ENCODE assay signal across 17 mouse cellular contexts in the genomic region with DNA sequence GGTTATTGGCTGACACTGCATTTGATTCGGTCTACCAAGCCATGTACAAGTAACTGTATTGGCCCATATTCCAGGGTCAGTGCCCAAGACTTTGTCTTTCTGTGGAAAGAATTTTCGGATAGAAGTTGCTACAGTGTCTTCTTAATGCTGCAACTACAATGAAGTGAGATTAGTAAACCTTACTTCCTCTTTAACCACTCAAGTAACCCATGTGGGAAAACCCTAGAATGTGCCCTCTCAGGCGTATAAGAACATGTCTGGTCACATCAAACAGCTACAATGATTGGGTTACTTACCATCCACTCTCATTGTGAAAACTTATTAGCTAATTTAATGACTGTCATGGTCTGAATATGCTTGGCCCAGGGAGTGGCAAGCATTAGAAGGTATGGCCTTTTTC.
"Had no signal": no experiment of that assay in that cellular context is flagged by ENCODE, and none has a peak within 500 bp of the region (broad histone marks: within the 10 kb centered on the region; RNA-seq: fewer than 3 reads in every experiment).

No protein-coding gene starts in this region.

- H3K4me1 ChIP-seq: limb, embryonic 13.5 days; neural tube, embryonic 13.5 days had no signal

- H3K4me2 ChIP-seq: limb, embryonic 13.5 days; midbrain, embryonic 11.5 days; midbrain, embryonic 15.5 days; neural tube, embryonic 13.5 days had no signal

- H3K36me3 ChIP-seq: limb, embryonic 13.5 days; midbrain, embryonic 15.5 days; neural tube, embryonic 13.5 days had no signal

- H3K27ac ChIP-seq: layer of hippocampus, adult 2 months; limb, embryonic 13.5 days; liver, embryonic 14.5 days; midbrain, embryonic 15.5 days; neural tube, embryonic 13.5 days had no signal

- H3K9me3 ChIP-seq: limb, embryonic 13.5 days; megakaryocyte, embryonic 14.5 days; midbrain, embryonic 15.5 days; neural tube, embryonic 13.5 days had no signal

- DNase-seq: kidney, adult 8-10 months; kidney, postnatal 10 days; kidney, postnatal 4 days; left cerebral cortex, postnatal 4 days; lung, adult 2 months; lung, postnatal 36 days; right cerebral cortex, postnatal 14 days; thymus, postnatal 4 days had no signal

- H3K27me3 ChIP-seq: limb, embryonic 13.5 days; midbrain, embryonic 15.5 days; neural tube, embryonic 13.5 days had no signal

- ATAC-seq: intestine, postnatal 0 days; lung, postnatal 0 days; midbrain, embryonic 15.5 days had no signal

- H3K4me3 ChIP-seq: layer of hippocampus, adult 2 months; limb, embryonic 13.5 days; megakaryocyte, embryonic 14.5 days; midbrain, embryonic 15.5 days; neural tube, embryonic 13.5 days had no signal

- H3K9ac ChIP-seq: limb, embryonic 13.5 days; liver, embryonic 14.5 days; midbrain, embryonic 15.5 days; neural tube, embryonic 13.5 days had no signal
